Comparison of ENCODE assay signal across 9 mouse cellular contexts in genomic region chr16:21853446-21853941, GRCm38 (mm10). TPM values are rescaled to one million over a fixed set of nuclear protein-coding genes. Genes with fewer than 3 reads are reported as not detected.
DNase-seq lines count a peak whose midpoint lies in the region; ATAC-seq lines count a peak whose summit lies in the region.
"Had no signal": no experiment of that assay in that cellular context is flagged by ENCODE, and none has a peak within 500 bp of the region (broad histone marks: within the 10 kb centered on the region; RNA-seq: fewer than 3 reads in every experiment).

No protein-coding gene starts in this region.

- H3K4me2 ChIP-seq in forebrain, embryonic 13.5 days: 0 out of 2 replicates have a peak overlapping the region, but pooled peaks have one; percentile 1
- no peak overlapping the region for H3K4me2 ChIP-seq in intestine, embryonic 16.5 days (ENCODE audit: low read depth, low read length)
- H3K4me2 ChIP-seq in neural tube, embryonic 12.5 days (replicated peaks): peak overlapping the region; percentile 30
- H3K4me2 ChIP-seq: heart, embryonic 12.5 days had no signal

- intact Hi-C loops in gastrocnemius, postnatal 14 days (cut with DNase I; ENCODE audit: low total_unique reads): no loop called here

- ATAC-seq in forebrain, embryonic 13.5 days: peak; percentile 54
- ATAC-seq in intestine, embryonic 16.5 days: peak; percentile 43; the same call in 1 of the 2 replicates
- ATAC-seq in neural tube, embryonic 12.5 days (ENCODE audit: low FRiP score, low read depth): peak; percentile 71

- WGBS in forebrain, embryonic 13.5 days: 57% methylated on average over 7 of the region's 7 CpGs
- WGBS in intestine, embryonic 16.5 days: 49% methylated on average over 7 of the region's 7 CpGs
- WGBS in neural tube, embryonic 12.5 days: 34% methylated on average over 7 of the region's 7 CpGs

- H3K9me3 ChIP-seq in forebrain, embryonic 13.5 days (replicated peaks): no peaks in the 10 kb centered on the region
- H3K9me3 ChIP-seq in intestine, embryonic 16.5 days (ENCODE audit: control insufficient read depth, low read length): no peaks in the 10 kb centered on the region
- H3K9me3 ChIP-seq in neural tube, embryonic 12.5 days: no peaks in the 10 kb centered on the region
- H3K9me3 ChIP-seq: heart, embryonic 12.5 days had no signal

- no peaks in the 10 kb centered on the region for H3K36me3 ChIP-seq in forebrain, embryonic 13.5 days (ENCODE audit: poor library complexity, severe bottlenecking)
- no peaks in the 10 kb centered on the region for H3K36me3 ChIP-seq in intestine, embryonic 16.5 days (ENCODE audit: control insufficient read depth, insufficient read depth, low read length)
- H3K36me3 ChIP-seq in neural tube, embryonic 12.5 days: no peaks in the 10 kb centered on the region
- H3K36me3 ChIP-seq: heart, embryonic 12.5 days had no signal

- H3K27me3 ChIP-seq in forebrain, embryonic 13.5 days: no peaks in the 10 kb centered on the region
- H3K27me3 ChIP-seq in intestine, embryonic 16.5 days (replicated peaks; ENCODE audit: control insufficient read depth, insufficient read depth, low read length): no peaks in the 10 kb centered on the region
- H3K27me3 ChIP-seq in neural tube, embryonic 12.5 days (replicated peaks): no peaks in the 10 kb centered on the region
- H3K27me3 ChIP-seq: heart, embryonic 12.5 days had no signal

- peak; percentile 78 for DNase-seq in heart, adult 11 months
- no peak for DNase-seq in heart, adult 8-10 months (ENCODE audit: low spot score)
- no peak for DNase-seq in gastrocnemius, postnatal 14 days
- no peak for DNase-seq in lung, postnatal 10 days
- no peak for DNase-seq in spleen, postnatal 4 days (ENCODE audit: low spot score in 2 of 2)

- H3K4me3 ChIP-seq in forebrain, embryonic 13.5 days: no peak overlapping the region
- no peak overlapping the region for H3K4me3 ChIP-seq in intestine, embryonic 16.5 days (ENCODE audit: low read length)
- H3K4me3 ChIP-seq in neural tube, embryonic 12.5 days: no peak overlapping the region
- H3K4me3 ChIP-seq: heart, embryonic 12.5 days had no signal

- peak overlapping the region; percentile 71 for H3K27ac ChIP-seq in forebrain, embryonic 13.5 days
- H3K27ac ChIP-seq in intestine, embryonic 16.5 days (ENCODE audit: low read length): peak overlapping the region; percentile 76
- H3K27ac ChIP-seq in neural tube, embryonic 12.5 days: peak overlapping the region; percentile 28; the same call in 1 of the 2 replicates

- 0 out of 2 replicates have a peak overlapping the region, but pooled peaks have one; percentile 23 for H3K9ac ChIP-seq in forebrain, embryonic 13.5 days
- H3K9ac ChIP-seq in intestine, embryonic 16.5 days (ENCODE audit: low read depth, low read length): no peak overlapping the region
- H3K9ac ChIP-seq in neural tube, embryonic 12.5 days: no peak overlapping the region
- H3K9ac ChIP-seq: heart, embryonic 12.5 days had no signal

- peaks cover 46% of the 10 kb centered on the region for H3K4me1 ChIP-seq in forebrain, embryonic 13.5 days
- peaks cover 13% of the 10 kb centered on the region for H3K4me1 ChIP-seq in intestine, embryonic 16.5 days (ENCODE audit: control insufficient read depth, insufficient read depth, low read length)
- H3K4me1 ChIP-seq in neural tube, embryonic 12.5 days: peaks cover 60% of the 10 kb centered on the region

RNA-seq across cellular contexts. Expression of gene Map3k13, which starts 59.3 kb away (rescaled TPM):
- 1 to 10 TPM in 1 of 4 experiments, under 1 TPM in 3; 0.78 to 1.5 (median 0.84) TPM for total RNA-seq in heart, adult 8-10 months (2022)
- 4.3 and 4.5 TPM in 2 replicates for polyA plus RNA-seq in forebrain, embryonic 13.5 days (2015; fragmentation: Nextera tagmentation; extraction: Ambion mirVana)
- 2.2 and 2.8 TPM in 2 replicates for polyA plus RNA-seq in intestine, embryonic 16.5 days (2015; fragmentation: Nextera tagmentation; extraction: Ambion mirVana)
- 11.0 and 12.2 TPM in 2 replicates for polyA plus RNA-seq in neural tube, embryonic 12.5 days (2016; fragmentation: Nextera tagmentation; extraction: Ambion mirVana)
- under 1 TPM; 0.41 to 0.44 TPM for total RNA-seq in gastrocnemius, postnatal 14 days (2021)
